Mouse (Mus musculus) stomach, embryonic 14.5 days (tissue): Measurements from ENCODE around the gene Plvap. TPM values are rescaled to one million over a fixed set of nuclear protein-coding genes. Genes with fewer than 3 reads are reported as not detected.

ENCODE experiments used
- ATAC-seq: fragments of 200-750 bp; cut with Nextera tagmentation; 2 replicates; pipeline ENCODE4 v1.8.0; 2017; ENCODE audit warnings: low read depth, moderate TSS enrichment; ENCODE audit not compliant: insufficient number of reproducible peaks, insufficient read depth, low FRiP score
- H3K27ac ChIP-seq: fragments of 300-500 bp; sonication (generic); 2 replicates; pipeline ENCODE4 v1.5.1; 2014; ENCODE audit warnings: mild to moderate bottlenecking, low read length, moderate library complexity, mixed read lengths
- H3K27me3 ChIP-seq: fragments of 300-500 bp; sonication (generic); 2 replicates; pipeline ENCODE4 v1.6.1; 2014; ENCODE audit warnings: low read length, control low read depth, mixed read lengths; ENCODE audit not compliant: control insufficient read depth, insufficient read depth
- H3K36me3 ChIP-seq: fragments of 300-500 bp; sonication (generic); 2 replicates; pipeline ENCODE4 v1.6.1; 2014; ENCODE audit warnings: mild to moderate bottlenecking, control low read depth, low read length, moderate library complexity, mixed read lengths; ENCODE audit not compliant: control insufficient read depth, insufficient read depth
- H3K4me1 ChIP-seq: fragments of 300-500 bp; sonication (generic); 2 replicates; pipeline ENCODE4 v1.6.1; 2014; ENCODE audit warnings: low read length, control low read depth, mixed read lengths; ENCODE audit not compliant: control insufficient read depth, insufficient read depth
- H3K4me2 ChIP-seq: fragments of 300-500 bp; sonication (generic); replicated peaks from 2 replicates; pipeline ENCODE4 v1.6.1; 2014; ENCODE audit warnings: low read depth, low read length, control low read depth
- H3K4me3 ChIP-seq: fragments of 300-500 bp; sonication (generic); 2 replicates; pipeline ENCODE4 v1.5.1; 2014; ENCODE audit warnings: low read depth, low read length, control low read depth
- H3K9ac ChIP-seq: fragments of 300-500 bp; sonication (generic); replicated peaks from 2 replicates; pipeline ENCODE4 v1.6.1; 2014; ENCODE audit warnings: low read depth, mild to moderate bottlenecking, control low read depth, low read length, moderate library complexity, mixed read lengths
- H3K9me3 ChIP-seq: fragments of 300-500 bp; sonication (generic); 2 replicates; pipeline ENCODE4 v1.6.1; 2016; ENCODE audit warnings: low read depth, low read length, control low read depth; ENCODE audit not compliant: control insufficient read depth
- WGBS: fragments of 180-500 bp; shearing (Covaris S2); extraction: QIAGEN DNeasy Blood & Tissue Kit; methylation state at CpG from one replicate; pipeline ENCODE4 v1.1.7; 2014; 5-methylcytosine and 5-hydroxymethylcytosine counted together
- polyA plus RNA-seq: library from polyadenylated mRNA; unstranded; fragments of >200 nt; fragmentation: Nextera tagmentation; extraction: Ambion mirVana; gene quantifications from 2 replicates; pipeline ENCODE4 v1.2.1, GENCODE M21; 2014

The Plvap gene
- polyA plus RNA-seq, 1 experiment from 2014 or later = 67.5 TPM

DNA sequence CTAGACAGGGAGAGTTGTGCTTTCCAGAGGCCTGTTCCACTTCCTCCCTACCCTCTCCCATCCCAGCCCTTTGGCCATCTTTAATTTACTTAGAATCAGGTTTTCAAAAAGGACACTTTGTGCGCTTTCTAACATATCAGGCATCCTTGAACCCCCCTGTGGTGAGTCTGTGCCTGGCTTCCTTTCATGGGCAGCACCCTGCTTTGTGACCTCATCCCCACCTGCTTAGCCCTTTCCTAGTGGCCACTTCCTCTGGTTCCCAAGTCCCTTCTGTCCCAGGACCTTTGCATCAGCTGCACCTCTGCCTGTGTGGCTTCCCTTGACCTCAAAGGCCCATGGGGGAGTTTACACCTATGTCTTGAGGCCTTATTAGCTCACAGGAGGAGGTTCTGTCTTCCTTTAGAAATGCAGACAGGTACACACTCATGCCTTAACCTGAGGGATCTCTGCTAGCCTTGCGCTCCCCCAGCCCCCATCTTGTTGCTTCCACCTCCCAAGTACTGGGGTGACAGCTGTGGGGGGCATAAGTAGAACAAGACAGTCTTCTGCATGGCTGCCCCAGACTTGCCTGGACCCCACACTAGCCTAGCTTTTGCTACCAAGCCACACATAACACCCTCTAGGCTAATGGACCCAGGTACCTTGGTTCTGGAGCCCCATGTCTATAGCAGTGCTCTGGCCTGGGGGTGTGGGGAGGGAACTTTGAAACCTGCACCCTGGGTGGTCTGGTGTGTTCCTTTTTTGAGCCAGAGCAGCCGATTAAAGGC lies 41.2 kb downstream of the Plvap start:
- peak overlapping the region; percentile 72 for H3K9ac ChIP-seq
- H3K27me3 ChIP-seq = no peaks in the 10 kb centered on the region
- peak overlapping the region; percentile 80 for H3K4me3 ChIP-seq
- peaks cover 14% of the 10 kb centered on the region for H3K4me1 ChIP-seq
- H3K36me3 ChIP-seq = peaks cover 38% of the 10 kb centered on the region
- ATAC-seq = no peak
- peak overlapping the region; percentile 94 for H3K4me2 ChIP-seq
- WGBS = 82% methylated on average over 3 of the region's 3 CpGs
- H3K9me3 ChIP-seq = no peaks in the 10 kb centered on the region
- no peak overlapping the region for H3K27ac ChIP-seq

DNA sequence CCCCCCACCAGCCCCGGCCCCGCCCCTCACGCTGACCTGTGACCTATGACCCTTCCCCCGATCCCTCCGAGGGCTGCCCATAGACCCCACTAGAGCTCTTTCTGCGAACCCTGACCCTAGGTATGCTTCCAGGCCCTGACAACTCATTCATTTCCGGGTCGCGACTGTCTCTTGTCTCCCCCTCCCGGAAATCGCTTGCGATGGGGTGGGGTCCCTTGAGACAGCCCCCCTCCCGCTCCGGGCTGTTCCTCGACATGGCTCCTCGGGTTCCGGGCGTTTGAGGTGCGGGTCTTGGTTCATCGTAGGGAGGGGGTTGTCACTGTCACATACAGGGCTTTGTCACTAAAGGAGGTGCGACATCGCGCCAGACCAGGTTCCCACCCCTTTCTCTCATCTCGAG lies 42.1 kb downstream of the Plvap start:
- Histone ChIP-seq H3K4me2 (peak overlapping the region; percentile 94), H3K27me3 (no peaks in the 10 kb centered on the region), H3K9ac (peak overlapping the region; percentile 72), H3K27ac (peak overlapping the region; percentile 58; the same call in 1 of the 2 replicates), H3K9me3 (no peaks in the 10 kb centered on the region), H3K4me3 (peak overlapping the region; percentile 80), H3K4me1 (peaks cover 15% of the 10 kb centered on the region), H3K36me3 (peaks cover 29% of the 10 kb centered on the region)
- 1% methylated on average over 21 of the region's 24 CpGs for WGBS
- ATAC-seq = 0 out of 2 replicates have a peak, but pooled peaks have one; percentile 10

DNA sequence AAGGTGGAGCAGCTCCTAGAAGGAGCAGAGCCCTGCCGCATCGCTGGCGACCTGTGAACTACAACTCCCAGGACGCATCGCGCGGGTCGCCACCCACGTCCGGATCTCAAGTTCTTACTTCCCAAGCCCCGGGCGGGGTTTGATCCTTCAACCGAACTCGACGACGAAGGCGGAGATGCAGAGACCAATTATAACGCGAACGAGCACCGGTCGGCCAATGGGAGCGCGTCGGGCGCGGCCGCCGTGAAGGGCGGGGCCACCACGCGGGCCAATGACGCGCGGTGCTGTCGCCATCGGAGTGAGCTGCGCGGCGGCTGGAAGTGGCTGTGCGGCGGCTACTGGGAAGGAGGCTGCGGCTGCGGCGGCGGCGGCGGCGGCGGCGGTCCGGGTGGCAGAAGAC lies 42.6 kb downstream of the Plvap start, which contains the start of gene Dda1:
Gene Dda1 (plus strand): TSS at position 284 of the 400 bp plus-strand sequence.
- peak; percentile 86 for ATAC-seq

DNA sequence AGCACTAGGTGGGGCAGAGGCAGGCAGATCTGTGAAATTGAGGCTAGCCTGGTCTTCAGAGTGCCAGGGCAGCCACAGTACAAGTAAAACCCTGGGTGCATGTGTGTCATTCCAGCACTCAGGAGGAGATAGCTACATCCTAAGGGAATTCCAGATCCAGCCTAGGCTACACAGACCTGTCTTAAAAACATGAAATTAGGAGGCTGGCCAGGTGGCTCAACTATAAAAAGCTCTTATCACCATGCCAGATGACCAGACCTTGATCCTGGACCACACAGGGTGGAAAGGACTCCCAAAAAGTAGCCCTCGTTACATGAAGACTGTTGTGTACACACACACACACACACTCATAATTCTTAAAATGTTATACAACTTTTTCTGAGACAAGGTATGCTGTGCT lies 43.6 kb downstream of the Plvap start:
- Histone ChIP-seq H3K4me3 (no peak overlapping the region), H3K27ac (no peak overlapping the region), H3K4me2 (no peak overlapping the region), H3K27me3 (no peaks in the 10 kb centered on the region), H3K9me3 (no peaks in the 10 kb centered on the region), H3K4me1 (peaks cover 18% of the 10 kb centered on the region), H3K9ac (no peak overlapping the region), H3K36me3 (peaks cover 16% of the 10 kb centered on the region)
- WGBS = 90% methylated on average over 1 of the region's 1 CpGs
- no peak for ATAC-seq

More for the DNA sequence above, 42.6 kb downstream of the Plvap start, which contains the start of gene Dda1:
- Histone ChIP-seq H3K36me3 (peaks cover 24% of the 10 kb centered on the region), H3K4me1 (peaks cover 16% of the 10 kb centered on the region), H3K4me2 (peak within 1 kb of the TSS; percentile 94), H3K27ac (peak within 1 kb of the TSS; percentile 58; the same call in 1 of the 2 replicates), H3K27me3 (no peaks in the 10 kb centered on the region), H3K9me3 (no peaks in the 10 kb centered on the region), H3K4me3 (peak within 1 kb of the TSS; percentile 80), H3K9ac (peak within 1 kb of the TSS; percentile 72)
- under 1% methylated on average over 38 of the region's 52 CpGs for WGBS

DNA sequence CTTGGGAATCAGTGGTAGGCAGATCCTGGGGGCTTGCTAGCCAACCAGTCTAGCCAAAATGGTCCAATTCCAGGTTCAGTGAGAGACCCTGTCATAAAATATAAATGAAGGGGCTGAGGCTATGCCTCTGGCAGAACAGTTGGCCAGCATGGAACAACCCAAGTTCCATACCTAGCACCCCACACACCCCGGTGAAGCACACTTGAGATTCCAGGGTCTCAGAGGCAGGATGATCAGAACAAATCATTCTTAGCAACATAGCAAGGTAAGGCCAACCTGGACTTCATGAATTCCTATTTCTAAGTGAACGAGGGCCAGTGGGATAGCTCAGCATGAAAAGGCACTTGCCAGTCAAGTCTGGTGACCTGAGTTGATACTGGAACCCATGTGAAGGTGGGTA lies 44.4 kb downstream of the Plvap start:
- no peak overlapping the region for H3K27ac ChIP-seq
- no peak overlapping the region for H3K4me3 ChIP-seq
- H3K36me3 ChIP-seq = peaks cover 9% of the 10 kb centered on the region
- H3K4me2 ChIP-seq = no peak overlapping the region
- H3K9ac ChIP-seq = no peak overlapping the region
- H3K9me3 ChIP-seq = no peaks in the 10 kb centered on the region
- H3K27me3 ChIP-seq = no peaks in the 10 kb centered on the region
- 88% methylated on average over 2 of the region's 2 CpGs for WGBS
- peaks cover 25% of the 10 kb centered on the region for H3K4me1 ChIP-seq
- ATAC-seq = no peak

DNA sequence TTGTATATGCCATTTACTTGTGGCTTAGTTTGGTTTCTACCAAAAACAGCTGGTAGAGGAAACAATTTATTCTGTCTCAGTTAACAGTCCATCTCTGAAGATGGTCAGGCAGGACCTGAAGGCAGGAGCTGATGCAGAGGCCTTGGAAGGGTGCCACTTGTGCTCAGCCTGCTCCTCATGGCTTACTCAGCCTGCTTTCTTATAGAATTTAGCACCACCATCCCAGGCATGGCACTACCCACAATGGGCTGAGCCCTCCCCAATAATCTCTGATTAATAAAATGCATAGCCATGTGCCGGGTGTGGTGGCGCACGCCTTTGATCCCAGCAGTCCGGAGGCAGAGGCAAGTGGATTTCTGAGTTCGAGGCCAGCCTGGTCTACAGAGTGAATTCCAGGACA lies 45.4 kb downstream of the Plvap start:
- Histone ChIP-seq H3K27ac (no peak overlapping the region), H3K4me1 (peaks cover 31% of the 10 kb centered on the region), H3K9me3 (no peaks in the 10 kb centered on the region), H3K4me2 (no peak overlapping the region), H3K27me3 (no peaks in the 10 kb centered on the region), H3K4me3 (no peak overlapping the region), H3K9ac (no peak overlapping the region), H3K36me3 (peaks cover under 1% of the 10 kb centered on the region)
- no peak for ATAC-seq
- 95% methylated on average over 5 of the region's 5 CpGs for WGBS

DNA sequence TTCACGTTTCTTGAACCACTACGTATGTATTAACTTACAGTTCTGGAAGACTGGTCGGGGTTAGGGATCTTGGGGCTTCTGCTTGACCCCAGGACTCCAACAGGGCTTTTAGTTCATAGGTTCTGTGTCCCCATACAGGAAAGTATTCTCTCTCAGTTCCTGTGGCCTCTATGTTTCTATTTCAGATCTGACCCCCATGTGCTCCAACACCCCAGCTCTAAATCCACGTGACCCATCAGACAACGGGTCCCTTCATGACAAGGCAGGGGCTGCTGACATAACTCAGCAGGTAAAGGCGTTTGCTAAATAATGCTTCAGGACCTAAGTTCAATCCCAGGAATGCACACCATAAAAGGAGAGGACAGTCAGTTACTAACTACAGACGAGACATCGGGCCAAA lies 45.8 kb downstream of the Plvap start:
- no peak for ATAC-seq
- Histone ChIP-seq H3K27ac (no peak overlapping the region), H3K36me3 (peaks cover 5% of the 10 kb centered on the region), H3K9me3 (no peaks in the 10 kb centered on the region), H3K4me1 (peaks cover 31% of the 10 kb centered on the region), H3K4me2 (peak overlapping the region; percentile 88), H3K4me3 (peak overlapping the region; percentile 63), H3K27me3 (no peaks in the 10 kb centered on the region), H3K9ac (peak overlapping the region; percentile 42)
- WGBS = 78% methylated on average over 8 of the region's 8 CpGs

DNA sequence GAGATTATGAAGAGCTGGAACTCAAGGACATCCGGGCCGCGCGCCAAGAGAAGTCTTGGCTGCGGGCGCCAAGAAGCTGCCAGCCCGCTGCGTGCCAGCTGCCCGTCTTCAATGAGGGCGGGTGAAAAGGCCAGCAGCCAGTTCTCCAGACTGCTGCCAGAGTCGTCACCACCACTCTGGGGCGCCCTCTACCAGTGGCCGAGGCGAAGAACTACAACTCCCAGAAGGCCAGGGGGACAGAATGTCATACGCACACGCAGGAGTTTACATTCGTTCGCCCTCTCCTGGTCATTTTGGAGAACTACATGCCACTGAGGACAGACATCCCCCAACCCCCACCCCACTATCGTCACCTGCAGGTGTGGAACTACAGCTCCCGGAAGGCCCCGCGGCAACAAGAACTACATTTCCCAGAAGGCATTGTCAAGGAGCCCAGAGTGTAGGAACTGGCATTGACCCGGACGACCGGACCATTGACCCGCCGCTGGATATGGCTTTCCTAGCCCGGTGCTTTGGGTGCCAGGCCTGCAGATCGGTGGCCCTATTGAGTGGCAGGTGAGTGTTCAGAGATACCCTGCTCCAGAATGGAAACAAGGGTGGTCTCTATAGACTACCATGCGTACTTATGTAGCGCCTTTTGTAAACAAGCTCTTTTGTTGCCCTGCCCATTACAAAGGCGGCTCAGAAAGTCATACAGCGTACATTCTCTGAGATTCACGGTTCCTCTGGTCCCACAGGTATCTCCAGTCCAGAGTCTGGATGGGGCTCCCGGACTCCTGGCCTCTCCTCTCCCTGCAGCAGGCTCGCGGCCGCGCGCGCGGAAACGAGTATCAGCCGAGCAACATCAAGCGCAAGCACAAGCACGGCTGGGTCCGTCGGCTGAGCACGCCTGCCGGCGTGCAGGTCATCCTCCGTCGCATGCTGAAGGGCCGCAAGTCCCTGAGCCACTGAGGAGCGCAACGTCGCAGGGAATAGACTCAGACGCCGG lies 46.7 kb downstream of the Plvap start, which contains the start of gene Mrpl34:
Gene Mrpl34 (plus strand): TSS at position 447 of the 988 bp plus-strand sequence.
- peaks cover 6% of the 10 kb centered on the region for H3K36me3 ChIP-seq
- ATAC-seq = peak; percentile 82
- H3K4me2 ChIP-seq = peak within 1 kb of the TSS; percentile 88
- H3K9me3 ChIP-seq = no peaks in the 10 kb centered on the region
- no peaks in the 10 kb centered on the region for H3K27me3 ChIP-seq
- peak within 1 kb of the TSS; percentile 42 for H3K9ac ChIP-seq
- peak within 1 kb of the TSS; percentile 82 for H3K4me3 ChIP-seq
- H3K27ac ChIP-seq = peak within 1 kb of the TSS; percentile 86
- H3K4me1 ChIP-seq = peaks cover 24% of the 10 kb centered on the region
- under 1% methylated on average over 59 of the region's 59 CpGs for WGBS
